Mouse (Mus musculus) thymus, adult 2 months (tissue): ENCODE measurements around the gene Atrnl1. TPM values are rescaled to one million over a fixed set of nuclear protein-coding genes. Genes with fewer than 3 reads are reported as not detected.

Experiments
- DNase-seq: peaks from one replicate; pipeline ENCODE4 v3.0.0; 2021
- H3K27ac ChIP-seq: fragments of 200-500 bp; 2 replicates; pipeline ENCODE4 v1.5.1; 2012; ENCODE audit warnings: low read length, control low read depth; ENCODE audit not compliant: control insufficient read depth, insufficient read depth
- H3K27me3 ChIP-seq: fragments of 200-500 bp; 2 replicates; pipeline ENCODE4 v1.6.1; 2012; ENCODE audit warnings: mild to moderate bottlenecking, low read length, moderate library complexity, mixed read lengths; ENCODE audit not compliant: control insufficient read depth, insufficient read depth
- H3K36me3 ChIP-seq: fragments of 200-500 bp; 2 replicates; pipeline ENCODE4 v1.6.1; 2012; ENCODE audit warnings: mild to moderate bottlenecking, low read length, moderate library complexity; ENCODE audit not compliant: control insufficient read depth, insufficient read depth
- H3K4me1 ChIP-seq: fragments of 200-500 bp; replicated peaks from 2 replicates; pipeline ENCODE4 v1.6.1; 2012; ENCODE audit warnings: low read length; ENCODE audit not compliant: control insufficient read depth, insufficient read depth
- H3K4me3 ChIP-seq: fragments of 200-500 bp; 2 replicates; pipeline ENCODE4 v1.5.1; 2012; ENCODE audit warnings: mild to moderate bottlenecking, low read length, control low read depth, moderate library complexity; ENCODE audit not compliant: control insufficient read depth, insufficient read depth
- CTCF ChIP-seq: fragments of 200-500 bp; IDR thresholded peaks from 2 replicates; pipeline ENCODE4 v1.5.1; 2012; ENCODE audit warnings: mild to moderate bottlenecking, control low read depth, low read length, moderate library complexity, borderline replicate concordance; ENCODE audit not compliant: control insufficient read depth, poor library complexity, insufficient read depth; ENCODE audit errors: extremely low read depth
- POLR2A ChIP-seq: fragments of 200-500 bp; IDR thresholded peaks from 2 replicates; pipeline ENCODE4 v1.6.1; 2012; ENCODE audit warnings: mild to moderate bottlenecking, low read length, control low read depth, moderate library complexity; ENCODE audit not compliant: control insufficient read depth, poor library complexity, insufficient read depth; ENCODE audit errors: extremely low read depth
- WGBS: fragments of 180-500 bp; shearing (Covaris S2); methylation state at CpG from one replicate; pipeline ENCODE4 v1.1.7; 2018; 5-methylcytosine and 5-hydroxymethylcytosine counted together
- polyA plus RNA-seq: library from polyadenylated mRNA; depleted of rRNA; stranded (reverse); fragments of >200 nt; gene quantifications from 2 replicates; pipeline ENCODE4 v1.2.3, GENCODE M21; 2012

The Atrnl1 gene
- polyA plus RNA-seq, 1 experiment, result 8.2 TPM

- peaks cover 7% of the 10 kb centered on the region for H3K4me1 ChIP-seq
- no peaks in the 10 kb centered on the region for H3K27me3 ChIP-seq
- TF ChIP-seq POLR2A, result no peak
- no peak for TF ChIP-seq CTCF
- WGBS, result 36% methylated on average over 7 of the region's 7 CpGs
- peak; percentile 24 for DNase-seq
- H3K27ac ChIP-seq, result peak overlapping the region; percentile 82
- H3K4me3 ChIP-seq, result no peak overlapping the region
- H3K36me3 ChIP-seq, result no peaks in the 10 kb centered on the region
Measured at GRCm38 (mm10) chr19:58143853-58144454, 533.1 kb downstream of the Atrnl1 start.

DNA sequence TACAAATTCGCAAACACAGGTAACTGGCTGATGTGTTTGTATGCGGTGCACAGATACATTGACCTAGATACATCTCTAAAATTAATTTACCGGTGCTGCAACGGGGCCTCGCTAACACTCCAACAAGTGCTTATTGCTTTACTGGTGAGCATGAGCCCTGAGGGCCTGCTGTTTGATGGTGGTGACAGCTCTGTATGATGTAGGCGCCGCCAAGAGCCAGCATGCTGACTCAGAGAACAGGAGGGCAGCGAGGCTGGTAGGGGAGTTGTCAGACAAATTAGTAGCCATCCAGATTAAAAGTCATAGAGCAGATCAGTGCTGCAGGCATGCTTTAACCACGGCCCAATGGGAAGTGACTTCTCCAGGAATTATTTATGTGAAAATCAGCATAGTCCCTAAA lies 534.7 kb downstream of the Atrnl1 start:
- H3K27ac ChIP-seq, result no peak overlapping the region
- no peak overlapping the region for H3K4me3 ChIP-seq
- no peaks in the 10 kb centered on the region for H3K27me3 ChIP-seq
- DNase-seq, result no peak
- no peaks in the 10 kb centered on the region for H3K36me3 ChIP-seq
- 97% methylated on average over 9 of the region's 9 CpGs for WGBS
- TF ChIP-seq CTCF (no peak), POLR2A (no peak)
- peaks cover 7% of the 10 kb centered on the region for H3K4me1 ChIP-seq

GRCm38 (mm10) chr19:58151257-58151656 lies 540.4 kb downstream of the Atrnl1 start:
- Histone ChIP-seq H3K4me1 (no peaks in the 10 kb centered on the region), H3K4me3 (no peak overlapping the region), H3K36me3 (no peaks in the 10 kb centered on the region), H3K27ac (no peak overlapping the region), H3K27me3 (no peaks in the 10 kb centered on the region)
- 95% methylated on average over 7 of the region's 7 CpGs for WGBS
- TF ChIP-seq POLR2A (no peak), CTCF (no peak)
- DNase-seq, result no peak

- no peak for DNase-seq
- H3K4me1 ChIP-seq, result no peaks in the 10 kb centered on the region
- no peak for TF ChIP-seq CTCF
- TF ChIP-seq POLR2A, result no peak
- no peak overlapping the region for H3K27ac ChIP-seq
- H3K4me3 ChIP-seq, result no peak overlapping the region
- no peaks in the 10 kb centered on the region for H3K36me3 ChIP-seq
- H3K27me3 ChIP-seq, result no peaks in the 10 kb centered on the region
- 96% methylated on average over 9 of the region's 9 CpGs for WGBS
Measured at GRCm38 (mm10) chr19:58161569-58161968, 550.7 kb downstream of the Atrnl1 start.

DNA sequence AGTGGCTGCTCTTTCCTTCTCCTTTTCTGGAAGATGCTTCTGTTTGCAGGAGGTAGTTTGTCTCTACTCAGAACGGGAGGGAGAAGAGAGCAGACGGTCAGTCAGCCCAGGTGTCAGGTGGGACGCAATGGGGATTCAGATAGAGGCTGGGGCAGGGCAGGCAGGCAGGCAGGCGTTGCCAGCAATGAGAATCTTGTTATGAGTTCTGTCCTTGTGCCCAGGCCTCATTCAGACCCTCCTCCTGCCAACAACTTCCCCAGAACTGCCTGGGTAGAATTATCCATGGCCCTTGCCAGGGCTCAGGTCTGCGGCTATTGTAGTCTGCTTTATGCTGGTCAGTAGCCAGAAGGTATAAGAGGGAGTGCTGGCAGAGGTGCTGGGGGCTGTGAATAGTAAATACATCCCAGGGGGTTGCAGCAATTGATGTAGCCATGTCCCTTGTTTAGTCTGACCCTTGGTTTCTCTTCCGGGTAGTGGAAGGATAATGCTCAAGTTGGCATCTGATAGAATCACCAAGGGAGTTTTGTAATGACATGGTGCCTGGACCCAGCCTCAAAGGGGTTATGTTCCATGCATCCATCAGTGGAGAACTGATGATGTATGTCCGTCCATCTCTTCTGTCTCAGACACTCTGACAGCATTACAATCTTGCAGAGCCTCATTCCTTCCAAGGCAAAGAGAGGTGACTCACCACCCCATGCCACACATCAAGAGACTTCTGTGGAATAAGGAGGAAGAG lies 554.2 kb downstream of the Atrnl1 start:
- TF ChIP-seq POLR2A (no peak), CTCF (no peak)
- Histone ChIP-seq H3K27ac (no peak overlapping the region), H3K4me3 (no peak overlapping the region), H3K27me3 (no peaks in the 10 kb centered on the region), H3K4me1 (no peaks in the 10 kb centered on the region), H3K36me3 (no peaks in the 10 kb centered on the region)
- 95% methylated on average over 7 of the region's 7 CpGs for WGBS
- DNase-seq, result no peak

DNA sequence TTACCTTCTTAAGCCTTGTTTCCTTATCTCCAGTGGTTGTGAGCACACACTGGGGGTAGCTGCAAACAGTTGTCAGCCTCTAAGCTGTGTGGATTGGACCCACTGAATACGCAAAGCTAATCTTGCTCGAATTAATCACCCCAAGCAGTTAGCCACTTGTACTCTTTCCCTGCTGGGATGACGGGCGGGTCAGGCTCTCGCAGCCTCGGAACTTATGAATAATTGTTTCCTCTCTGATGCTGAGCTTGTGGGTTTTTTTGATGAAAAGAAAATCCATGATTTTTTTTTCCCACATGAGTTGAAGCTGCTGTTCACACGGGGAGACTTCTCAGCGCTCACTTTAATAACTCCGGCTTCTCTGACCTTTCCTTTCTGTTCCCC lies 554.8 kb downstream of the Atrnl1 start:
- Histone ChIP-seq H3K27ac (no peak overlapping the region), H3K4me3 (no peak overlapping the region), H3K36me3 (no peaks in the 10 kb centered on the region), H3K27me3 (no peaks in the 10 kb centered on the region), H3K4me1 (no peaks in the 10 kb centered on the region)
- WGBS, result 86% methylated on average over 9 of the region's 9 CpGs
- no peak for TF ChIP-seq POLR2A
- no peak for TF ChIP-seq CTCF
- DNase-seq, result no peak
